Mouse (Mus musculus) megakaryocyte, embryonic 14.5 days (primary cell): ENCODE measurements around the gene Gm20388. TPM values are rescaled to one million over a fixed set of nuclear protein-coding genes. Genes with fewer than 3 reads are reported as not detected.

ENCODE experiments used
- H3K27me3 ChIP-seq: replicated peaks from 2 replicates; pipeline ENCODE3; 2012; ENCODE audit warnings: inconsistent platforms
- H3K36me3 ChIP-seq: replicated peaks from 2 replicates; pipeline ENCODE3; 2012; ENCODE audit warnings: low read length, inconsistent platforms, mixed read lengths
- H3K4me1 ChIP-seq: 2 replicates; pipeline ENCODE4 v1.6.1; 2012; ENCODE audit warnings: inconsistent platforms
- H3K4me3 ChIP-seq: replicated peaks from 2 replicates; pipeline ENCODE3; 2012; ENCODE audit warnings: moderate library complexity, mild to moderate bottlenecking, inconsistent platforms
- H3K9me3 ChIP-seq: 2 replicates; pipeline ENCODE4 v1.6.1; 2012; ENCODE audit warnings: inconsistent platforms
- FLI1 ChIP-seq: IDR thresholded peaks from 2 replicates; pipeline ENCODE4 v1.6.1; 2012; ENCODE audit warnings: low read length, inconsistent platforms, mixed read lengths
- GATA1 ChIP-seq: IDR thresholded peaks from 3 replicates; pipeline ENCODE4 v1.6.1; 2012; ENCODE audit warnings: mixed read lengths, low read length, inconsistent platforms, borderline replicate concordance
- polyA plus RNA-seq: library from polyadenylated mRNA; stranded (reverse); fragments of >175 nt; gene quantifications from 2 replicates; pipeline ENCODE4 v1.2.3, GENCODE M21; 2012; ENCODE audit warnings: low replicate concordance; ENCODE audit not compliant: insufficient read depth

Gene Gm20388
- polyA plus RNA-seq, 1 experiment: 111 TPM

GRCm38 (mm10) chr8:120505619-120506310 lies 595.1 kb downstream of the Gm20388 start:
- no peaks in the 10 kb centered on the region for H3K27me3 ChIP-seq
- TF ChIP-seq FLI1 (no peak), GATA1 (no peak)
- H3K9me3 ChIP-seq: no peaks in the 10 kb centered on the region
- H3K4me1 ChIP-seq: peaks cover 100% of the 10 kb centered on the region
- H3K4me3 ChIP-seq: no peak overlapping the region
- peaks cover 87% of the 10 kb centered on the region for H3K36me3 ChIP-seq

- TF ChIP-seq FLI1 (no peak), GATA1 (no peak)
- Histone ChIP-seq H3K36me3 (peaks cover 87% of the 10 kb centered on the region), H3K4me3 (peak overlapping the region; percentile 67), H3K27me3 (no peaks in the 10 kb centered on the region), H3K4me1 (peaks cover 100% of the 10 kb centered on the region), H3K9me3 (no peaks in the 10 kb centered on the region)
Measured at GRCm38 (mm10) chr8:120506562-120506961, 595.9 kb downstream of the Gm20388 start.

- H3K4me1 ChIP-seq: peaks cover 100% of the 10 kb centered on the region
- peaks cover 93% of the 10 kb centered on the region for H3K36me3 ChIP-seq
Measured at GRCm38 (mm10) chr8:120507290-120507689, 596.6 kb downstream of the Gm20388 start.

GRCm38 (mm10) chr8:120509136-120510034 lies 598.7 kb downstream of the Gm20388 start:
- Histone ChIP-seq H3K27me3 (no peaks in the 10 kb centered on the region), H3K4me3 (peak overlapping the region; percentile 90), H3K4me1 (peaks cover 100% of the 10 kb centered on the region), H3K9me3 (no peaks in the 10 kb centered on the region), H3K36me3 (peaks cover 94% of the 10 kb centered on the region)
- TF ChIP-seq GATA1: no peak

More at GRCm38 (mm10) chr8:120507290-120507689, 596.6 kb downstream of the Gm20388 start:
- Histone ChIP-seq H3K9me3 (no peaks in the 10 kb centered on the region), H3K4me3 (peak overlapping the region; percentile 72), H3K27me3 (no peaks in the 10 kb centered on the region)
- TF ChIP-seq GATA1: no peak
- TF ChIP-seq FLI1: no peak

- no peak for TF ChIP-seq FLI1
- TF ChIP-seq GATA1: no peak
- Histone ChIP-seq H3K9me3 (no peaks in the 10 kb centered on the region), H3K27me3 (no peaks in the 10 kb centered on the region), H3K4me3 (peak overlapping the region; percentile 90), H3K36me3 (peaks cover 95% of the 10 kb centered on the region), H3K4me1 (peaks cover 100% of the 10 kb centered on the region)
Measured at GRCm38 (mm10) chr8:120510035-120510416, 599.4 kb downstream of the Gm20388 start.

- H3K4me1 ChIP-seq: peaks cover 100% of the 10 kb centered on the region
- peak overlapping the region; percentile 87 for H3K4me3 ChIP-seq
- H3K36me3 ChIP-seq: peaks cover 95% of the 10 kb centered on the region
- no peaks in the 10 kb centered on the region for H3K27me3 ChIP-seq
- H3K9me3 ChIP-seq: no peaks in the 10 kb centered on the region
- TF ChIP-seq FLI1 (no peak), GATA1 (no peak)
Measured at GRCm38 (mm10) chr8:120510863-120511457, 600.3 kb downstream of the Gm20388 start.

- Histone ChIP-seq H3K4me1 (peaks cover 100% of the 10 kb centered on the region), H3K9me3 (no peaks in the 10 kb centered on the region), H3K4me3 (peak overlapping the region; percentile 3), H3K27me3 (no peaks in the 10 kb centered on the region), H3K36me3 (peaks cover 95% of the 10 kb centered on the region)
- no peak for TF ChIP-seq FLI1
- no peak for TF ChIP-seq GATA1
Measured at GRCm38 (mm10) chr8:120511737-120512136, 601.1 kb downstream of the Gm20388 start.

GRCm38 (mm10) chr8:120512326-120512725 lies 601.7 kb downstream of the Gm20388 start:
- Histone ChIP-seq H3K27me3 (no peaks in the 10 kb centered on the region), H3K4me1 (peaks cover 100% of the 10 kb centered on the region), H3K9me3 (no peaks in the 10 kb centered on the region), H3K36me3 (peaks cover 94% of the 10 kb centered on the region), H3K4me3 (peak overlapping the region; percentile 1)
- TF ChIP-seq FLI1 (no peak), GATA1 (no peak)

- Histone ChIP-seq H3K4me3 (no peak overlapping the region), H3K4me1 (peaks cover 100% of the 10 kb centered on the region), H3K9me3 (no peaks in the 10 kb centered on the region), H3K36me3 (peaks cover 94% of the 10 kb centered on the region), H3K27me3 (no peaks in the 10 kb centered on the region)
- TF ChIP-seq GATA1 (no peak), FLI1 (no peak)
Measured at GRCm38 (mm10) chr8:120513145-120513544, 602.5 kb downstream of the Gm20388 start.
